In genomic region chr7:79808561-79808960, GRCm38 (mm10) we compare ENCODE assay signal across 19 mouse cellular contexts. TPM values are rescaled to one million over a fixed set of nuclear protein-coding genes. Genes with fewer than 3 reads are reported as not detected.
DNase-seq lines count a peak whose midpoint lies in the region.
"Had no signal": no experiment of that assay in that cellular context is flagged by ENCODE, and none has a peak within 500 bp of the region (broad histone marks: within the 10 kb centered on the region; RNA-seq: fewer than 3 reads in every experiment).

No protein-coding gene starts in this region.

- peak; percentile 57 for DNase-seq in adrenal gland, adult 2 months
- DNase-seq in adrenal gland, postnatal 10 days = no peak
- DNase-seq in kidney, adult 9 months = peak; percentile 45
- no peak for DNase-seq in kidney, postnatal 10 days
- DNase-seq in adrenal gland, postnatal 14 days = peak; percentile 63
- DNase-seq in adrenal gland, postnatal 36 days = peak; percentile 32 to 59
- no peak for DNase-seq in cerebellum, postnatal 14 days
- DNase-seq: cerebellum, adult 11 months; cerebellum, adult 18-20 months; cerebellum, adult 8-10 months; cerebellum, adult 9-11 months; cerebellum, postnatal 25 days; forebrain, postnatal 0 days had no signal

RNA-seq across cellular contexts. Expression of gene Mesp2, which starts 2.0 kb away (rescaled TPM):
- total RNA-seq in adrenal gland, adult 2 months (2021) = under 1 TPM; 0.43 to 0.93 TPM
- polyA plus RNA-seq in adrenal gland, adult 2 months (2012; rRNA removed) = 0.88 and 0.95 TPM in 2 replicates
- under 1 TPM; 0.39 to 0.79 TPM for total RNA-seq in adrenal gland, postnatal 10 days (2021)
- 0.56 and 0.67 TPM in 2 replicates for total RNA-seq in adrenal gland, postnatal 14 days (2021)
- under 1 TPM; 0.26 to 0.79 TPM for total RNA-seq in adrenal gland, postnatal 36 days (2021)
- total RNA-seq: MEL had no signal

RNA-seq across cellular contexts. Expression of gene Mesp1, which starts 15.0 kb away (rescaled TPM):
- not detected for total RNA-seq in adrenal gland, adult 2 months (2021)
- 0.48 TPM in 1 of 2 replicates, not detected in the other for polyA plus RNA-seq in adrenal gland, adult 2 months (2012; rRNA removed)
- not detected for total RNA-seq in adrenal gland, postnatal 10 days (2021)
- total RNA-seq in adrenal gland, postnatal 14 days (2021) = not detected in 2 replicates
- total RNA-seq in adrenal gland, postnatal 36 days (2021) = not detected
- total RNA-seq: adrenal gland, adult 18-20 months; MEL had no signal
- polyA plus RNA-seq: brain, embryonic 14.5 days; embryonic facial prominence, embryonic 12.5 days; forebrain, embryonic 13.5 days; forebrain, embryonic 15.5 days had no signal

RNA-seq across cellular contexts. Expression of gene Anpep, which starts 52.3 kb away (rescaled TPM):
- total RNA-seq in adrenal gland, adult 2 months (2021) = 10 to 100 TPM in 1 of 2 experiments, 1 to 10 TPM in 1; 8.9 to 12.0 TPM
- 9.7 and 9.8 TPM in 2 replicates for polyA plus RNA-seq in adrenal gland, adult 2 months (2012; rRNA removed)
- total RNA-seq in adrenal gland, postnatal 10 days (2021) = 10 to 100 TPM; 33.0 to 41.3 TPM
- total RNA-seq in adrenal gland, postnatal 14 days (2021) = 12.2 and 30.5 TPM in 2 replicates
- 10 to 100 TPM in 1 of 2 experiments, 1 to 10 TPM in 1; 9.2 to 10.8 TPM for total RNA-seq in adrenal gland, postnatal 36 days (2021)

Comparison
In these comparisons a context has a peak if more than half of its experiments do, and no peak if none do; other contexts are left out.
1. DNase-seq: peak in adrenal gland, adult 2 months (single experiment), kidney, adult 9 months (single experiment), adrenal gland, postnatal 14 days (single experiment) and adrenal gland, postnatal 36 days (2 of 2); none in adrenal gland, postnatal 10 days (single experiment), kidney, postnatal 10 days (single experiment) and cerebellum, postnatal 14 days (0 of 2).